Mouse (Mus musculus) B cell, adult (primary cell): Measurements from ENCODE around the gene Ss18l2. TPM values are rescaled to one million over a fixed set of nuclear protein-coding genes. Genes with fewer than 3 reads are reported as not detected.

Experiments used
- total RNA-seq: library from RNA; stranded (reverse); gene quantifications from 4 replicates; pipeline ENCODE4 v1.2.4, GENCODE M21; 2023; ENCODE audit not compliant: inconsistent age

Ss18l2 gene
- total RNA-seq, result 19.6 to 31.8 TPM (median 23.5 TPM) in 4 replicates

GRCm38 (mm10) chr9:121709898-121710583 lies at the start of gene Ss18l2:
Ss18l2 (plus strand) TSS chr9:121710329.

GRCm38 (mm10) chr9:121704646-121705625 lies 5.2 kb upstream of the Ss18l2 start, which contains the start of gene Sec22c:
Sec22c (minus strand) TSS chr9:121705490.

DNA sequence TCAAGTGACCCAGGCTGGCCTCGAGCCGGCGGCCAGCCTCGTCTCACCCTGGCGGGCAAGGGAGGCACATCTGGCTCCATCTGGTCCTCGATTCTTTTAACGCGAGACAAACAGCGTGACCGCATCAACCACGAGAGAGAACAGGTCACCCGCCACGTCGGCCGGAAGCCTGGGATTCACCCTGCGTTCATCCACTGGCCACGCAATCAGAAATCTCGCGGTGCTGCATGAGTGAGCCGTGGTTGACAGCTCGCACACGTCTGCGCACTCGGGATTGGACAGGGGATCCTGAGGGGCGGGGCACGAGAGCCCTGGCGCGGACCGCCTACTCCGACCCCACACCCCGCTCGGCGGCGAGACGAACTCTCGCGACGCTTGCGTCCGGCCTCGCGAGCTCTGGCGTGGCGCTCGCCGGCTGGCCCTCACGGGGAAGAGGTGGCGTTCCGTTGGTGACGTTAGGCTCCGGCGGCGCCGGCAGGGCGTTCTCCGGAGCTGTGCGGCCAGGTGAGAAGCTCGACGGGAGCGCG lies 8.7 kb downstream of the Ss18l2 start, which contains the start of gene Nktr:
Gene Nktr (plus strand): TSS at position 378 of the 527 bp plus-strand sequence.

GRCm38 (mm10) chr9:121759091-121760081 lies 49.3 kb downstream of the Ss18l2 start, which contains the start of gene Zfp651:
Zfp651 (plus strand) TSS chr9:121759330.

Other genes with a start within 250 kb of the Ss18l2 start
- not detected in 4 replicates for gene Cck, start 214.6 kb upstream of the Ss18l2 start, total RNA-seq
- not detected in 4 replicates for gene Lyzl4, start 68.2 kb upstream of the Ss18l2 start, total RNA-seq
- gene Vipr1, start 67.6 kb upstream of the Ss18l2 start, total RNA-seq, result 0.19 to 0.99 TPM (median 0.47 TPM) in 4 replicates
- gene Sec22c, start 4.8 kb upstream of the Ss18l2 start, total RNA-seq, result 15.5 to 24.1 TPM (median 20.9 TPM) in 4 replicates
- gene Nktr, start 8.8 kb downstream of the Ss18l2 start, total RNA-seq, result 243 to 289 TPM (median 264 TPM) in 4 replicates
- 0.26 to 0.66 TPM (median 0.51 TPM) in 4 replicates for gene Zfp651, start 49.0 kb downstream of the Ss18l2 start, total RNA-seq
- gene Klhl40, start 67.3 kb downstream of the Ss18l2 start, total RNA-seq, result not detected in 4 replicates
- not detected in 4 replicates for gene Hhatl, start 82.2 kb downstream of the Ss18l2 start, total RNA-seq
- gene Ccdc13, start 129.1 kb downstream of the Ss18l2 start, total RNA-seq, result not detected in 4 replicates
- gene Higd1a, start 148.0 kb downstream of the Ss18l2 start, total RNA-seq, result 21.9 to 34.2 TPM (median 29.2 TPM) in 4 replicates
- 18.9 to 25.6 TPM (median 22.3 TPM) in 4 replicates for gene Ackr2, start 188.0 kb downstream of the Ss18l2 start, total RNA-seq
- gene Cyp8b1, start 206.0 kb downstream of the Ss18l2 start, total RNA-seq, result not detected in 4 replicates
- gene Fam198a, start 240.7 kb downstream of the Ss18l2 start, total RNA-seq, result 1.3 to 1.6 TPM (median 1.5 TPM) in 4 replicates